Mouse (Mus musculus) forebrain, embryonic 14.5 days (tissue): Measurements from ENCODE around the gene Tmem167. TPM values are rescaled to one million over a fixed set of nuclear protein-coding genes. Genes with fewer than 3 reads are reported as not detected.

Experiments
- ATAC-seq: fragments of 200-750 bp; cut with Nextera tagmentation; 2 replicates; pipeline ENCODE4 v1.8.0; 2017; ENCODE audit warnings: mild to moderate bottlenecking, moderate library complexity
- DNase-seq: peaks from one replicate; pipeline ENCODE4 v3.0.0-alpha.2; 2015; ENCODE audit warnings: low spot score
- H3K27ac ChIP-seq: fragments of 300-500 bp; sonication (generic); 2 replicates; pipeline ENCODE4 v1.5.1; 2014; ENCODE audit warnings: low read depth, mild to moderate bottlenecking, control low read depth, low read length, moderate library complexity
- H3K27me3 ChIP-seq: fragments of 300-500 bp; sonication (generic); replicated peaks from 2 replicates; pipeline ENCODE4 v1.6.1; 2014; ENCODE audit warnings: low read length, control low read depth, mixed read lengths; ENCODE audit not compliant: control insufficient read depth, insufficient read depth
- H3K36me3 ChIP-seq: fragments of 300-500 bp; sonication (generic); 2 replicates; pipeline ENCODE4 v1.6.1; 2014; ENCODE audit warnings: low read length, control low read depth; ENCODE audit not compliant: control insufficient read depth, insufficient read depth
- H3K4me1 ChIP-seq: fragments of 300-500 bp; sonication (generic); 2 replicates; pipeline ENCODE4 v1.6.1; 2014; ENCODE audit warnings: antibody characterized with exemption, low read length, control low read depth; ENCODE audit not compliant: control insufficient read depth, insufficient read depth
- H3K4me2 ChIP-seq: fragments of 300-500 bp; sonication (generic); 2 replicates; pipeline ENCODE4 v1.6.1; 2014; ENCODE audit warnings: mild to moderate bottlenecking, control low read depth, low read length
- H3K4me3 ChIP-seq: fragments of 300-500 bp; sonication (generic); 2 replicates; pipeline ENCODE4 v1.5.1; 2014; ENCODE audit warnings: low read depth, low read length, control low read depth
- H3K9ac ChIP-seq: fragments of 300-500 bp; sonication (generic); 2 replicates; pipeline ENCODE4 v1.6.1; 2014; ENCODE audit warnings: mild to moderate bottlenecking, low read length, control low read depth, moderate library complexity
- H3K9me3 ChIP-seq: fragments of 300-500 bp; sonication (generic); replicated peaks from 2 replicates; pipeline ENCODE4 v1.6.1; 2016; ENCODE audit warnings: low read length, control low read depth, mixed read lengths; ENCODE audit not compliant: control insufficient read depth
- WGBS: fragments of 180-500 bp; shearing (Covaris S2); extraction: QIAGEN DNeasy Blood & Tissue Kit; methylation state at CpG from one replicate; pipeline ENCODE4 v1.1.7; 2014; 5-methylcytosine and 5-hydroxymethylcytosine counted together
- polyA plus RNA-seq: library from polyadenylated mRNA; unstranded; fragments of >200 nt; fragmentation: Nextera tagmentation; extraction: Ambion mirVana; gene quantifications from 2 replicates; pipeline ENCODE4 v1.2.1, GENCODE M21; 2014

Gene Tmem167
- polyA plus RNA-seq, 1 experiment from 2014 or later = 53.4 TPM

DNA sequence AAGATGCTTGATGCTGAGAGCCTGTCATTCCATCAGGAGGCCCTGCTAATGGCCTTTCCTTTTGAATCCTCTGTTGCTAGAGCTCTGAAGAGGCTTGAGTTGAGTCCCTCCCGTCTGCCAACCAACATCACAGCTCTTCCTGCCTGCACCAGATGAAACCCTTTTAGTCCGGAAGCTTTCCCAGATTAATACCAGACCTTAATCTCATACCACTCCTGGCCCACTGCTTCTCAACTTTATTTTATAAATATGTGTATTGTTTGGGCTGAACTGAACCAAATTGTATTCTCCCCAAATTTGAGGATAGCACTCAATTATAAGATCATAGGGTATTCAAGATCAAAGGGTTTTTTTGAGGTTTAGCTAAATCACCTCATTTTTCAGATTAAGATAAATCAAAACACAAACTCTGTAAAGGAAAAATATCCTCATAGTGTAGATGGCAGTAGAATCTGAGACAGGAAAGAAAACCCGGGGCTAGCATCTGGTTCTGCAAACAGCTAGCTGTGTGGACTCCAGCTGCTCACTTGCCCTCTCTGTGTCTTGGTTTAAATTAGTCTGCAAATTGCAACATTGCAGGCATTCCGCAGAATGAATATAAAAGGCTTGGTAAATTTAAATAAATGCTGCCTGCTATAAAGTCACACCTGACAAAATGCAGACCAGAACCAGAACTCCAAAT, 81.3 kb downstream of the Tmem167 start:
- Histone ChIP-seq H3K4me2 (no peak overlapping the region), H3K9ac (no peak overlapping the region), H3K4me1 (0 out of 2 replicates have a peak, but pooled peaks cover 2% of the 10 kb centered on the region), H3K9me3 (no peaks in the 10 kb centered on the region), H3K27ac (no peak overlapping the region), H3K4me3 (no peak overlapping the region), H3K36me3 (no peaks in the 10 kb centered on the region), H3K27me3 (no peaks in the 10 kb centered on the region)
- ATAC-seq = no peak
- DNase-seq = no peak
- 27% methylated on average over 4 of the region's 4 CpGs for WGBS

DNA sequence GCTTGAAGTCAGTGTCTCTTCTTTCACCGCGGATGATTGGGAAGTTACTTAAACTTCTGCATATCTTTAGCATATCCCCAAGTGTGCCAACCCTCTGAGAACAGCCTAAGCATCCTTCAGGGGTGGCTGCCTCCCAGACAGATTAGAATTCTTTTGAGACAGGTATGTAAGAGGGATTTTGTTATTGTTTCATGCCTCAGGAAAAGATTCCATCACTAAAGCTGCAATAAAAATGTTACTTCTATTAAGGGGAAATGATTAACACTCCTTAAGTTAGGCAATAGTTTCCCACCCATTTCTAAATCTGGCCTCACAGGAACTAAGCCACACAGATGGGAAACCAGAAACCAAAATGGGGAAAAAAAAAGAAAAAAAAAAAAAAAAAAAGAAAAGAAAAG, 81.9 kb downstream of the Tmem167 start:
- Histone ChIP-seq H3K9ac (no peak overlapping the region), H3K4me3 (no peak overlapping the region), H3K4me2 (no peak overlapping the region), H3K36me3 (no peaks in the 10 kb centered on the region), H3K27ac (no peak overlapping the region), H3K9me3 (no peaks in the 10 kb centered on the region), H3K4me1 (0 out of 2 replicates have a peak, but pooled peaks cover 2% of the 10 kb centered on the region), H3K27me3 (no peaks in the 10 kb centered on the region)
- DNase-seq = no peak
- no peak for ATAC-seq
- WGBS = 30% methylated on average over 2 of the region's 2 CpGs

DNA sequence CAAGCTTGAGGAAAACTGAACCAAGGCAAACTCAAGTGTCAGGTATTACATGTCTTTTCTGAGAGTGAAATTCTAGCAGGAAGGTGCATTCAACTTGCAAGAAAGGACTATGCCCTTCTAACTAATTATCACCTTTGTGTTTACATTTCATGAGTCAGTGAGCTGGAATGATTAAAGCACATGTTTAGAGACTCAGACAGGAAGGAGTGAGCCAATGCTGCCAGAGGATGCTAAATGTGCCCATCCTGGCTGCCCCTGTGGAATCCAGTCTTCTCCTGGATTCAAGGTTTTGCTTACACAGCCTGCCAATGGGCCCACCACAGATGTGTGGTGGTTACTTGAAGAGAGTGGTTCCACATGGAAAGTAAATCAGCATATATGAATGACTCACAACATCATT, 82.5 kb downstream of the Tmem167 start:
- ATAC-seq = peak; percentile 46; the same call in 1 of the 2 replicates
- no peaks in the 10 kb centered on the region for H3K9me3 ChIP-seq
- 0 out of 2 replicates have a peak, but pooled peaks cover 2% of the 10 kb centered on the region for H3K4me1 ChIP-seq
- no peak overlapping the region for H3K4me3 ChIP-seq
- no peaks in the 10 kb centered on the region for H3K36me3 ChIP-seq
- no peaks in the 10 kb centered on the region for H3K27me3 ChIP-seq
- DNase-seq = peak; percentile 42
- no peak overlapping the region for H3K27ac ChIP-seq
- H3K9ac ChIP-seq = no peak overlapping the region
- H3K4me2 ChIP-seq = no peak overlapping the region

DNA sequence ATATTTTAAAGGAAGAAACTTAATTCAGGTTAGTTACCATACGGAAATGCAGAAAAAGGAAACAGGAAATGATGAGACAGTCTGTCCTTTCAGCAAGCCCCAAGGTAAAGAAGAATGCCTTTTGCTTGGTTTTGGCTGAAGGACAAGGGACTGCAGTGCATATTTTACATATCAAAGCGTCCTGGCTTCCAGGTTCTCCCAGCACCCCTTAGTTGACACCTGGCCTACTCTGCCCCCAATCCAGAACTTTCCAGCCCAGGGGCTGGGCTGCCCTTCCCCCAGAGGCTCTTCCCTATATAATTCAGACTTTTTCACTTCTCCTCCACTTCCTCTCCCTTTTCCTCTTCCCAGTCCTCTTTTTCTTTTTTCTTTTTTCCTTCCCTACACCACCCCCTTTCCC, 86.7 kb downstream of the Tmem167 start:
- WGBS = 75% methylated on average over 2 of the region's 2 CpGs
- no peak for DNase-seq

DNA sequence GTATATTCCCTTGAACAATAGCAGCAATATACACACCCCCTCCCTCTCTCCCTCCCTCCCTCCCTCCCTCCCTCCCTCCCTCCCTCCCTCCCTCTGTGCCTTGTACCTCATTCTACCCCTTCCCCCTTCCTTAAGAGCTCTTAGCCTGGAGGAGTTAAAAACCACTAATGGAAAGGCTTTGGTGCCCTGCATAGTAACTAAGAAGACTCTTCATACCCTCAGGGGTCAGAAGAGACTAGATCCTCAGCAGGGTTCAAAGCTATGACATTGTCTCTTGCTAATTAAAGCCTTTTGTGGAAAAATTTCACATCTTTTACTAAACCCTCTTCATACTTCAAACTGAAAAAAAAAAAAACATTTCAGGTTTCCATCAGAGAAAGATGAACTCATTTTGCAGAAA, 93.3 kb downstream of the Tmem167 start:
- Histone ChIP-seq H3K9ac (no peak overlapping the region), H3K27ac (no peak overlapping the region), H3K4me1 (no peaks in the 10 kb centered on the region), H3K4me2 (no peak overlapping the region), H3K36me3 (no peaks in the 10 kb centered on the region), H3K4me3 (no peak overlapping the region), H3K27me3 (no peaks in the 10 kb centered on the region), H3K9me3 (no peaks in the 10 kb centered on the region)
- ATAC-seq = no peak
- no peak for DNase-seq

More for the DNA sequence above, 86.7 kb downstream of the Tmem167 start:
- H3K9ac ChIP-seq = no peak overlapping the region
- H3K4me1 ChIP-seq = no peaks in the 10 kb centered on the region
- H3K9me3 ChIP-seq = no peaks in the 10 kb centered on the region
- no peaks in the 10 kb centered on the region for H3K36me3 ChIP-seq
- no peak overlapping the region for H3K4me2 ChIP-seq
- ATAC-seq = no peak
- H3K27ac ChIP-seq = no peak overlapping the region
- H3K27me3 ChIP-seq = no peaks in the 10 kb centered on the region
- no peak overlapping the region for H3K4me3 ChIP-seq

DNA sequence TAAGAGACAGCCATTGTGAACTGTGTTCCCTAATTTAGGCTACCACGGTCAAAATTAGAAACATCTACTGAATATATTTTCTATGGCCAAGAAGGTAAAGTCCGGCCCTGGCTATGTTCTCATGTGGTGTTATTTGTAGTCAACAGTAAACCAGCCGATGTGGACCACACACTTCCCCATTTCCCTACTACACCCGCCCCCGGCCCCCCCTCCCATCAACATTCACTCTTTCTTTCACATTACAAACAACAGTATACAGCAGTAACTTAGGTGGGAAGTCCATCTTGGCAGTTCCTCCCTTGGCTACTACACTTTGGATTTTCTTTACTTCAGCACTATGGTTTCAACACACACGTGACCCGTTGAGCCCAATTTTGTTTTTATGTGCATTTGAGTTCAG, 94.6 kb downstream of the Tmem167 start:
- Histone ChIP-seq H3K27me3 (no peaks in the 10 kb centered on the region), H3K4me1 (no peaks in the 10 kb centered on the region), H3K36me3 (no peaks in the 10 kb centered on the region), H3K9me3 (no peaks in the 10 kb centered on the region), H3K4me2 (no peak overlapping the region), H3K9ac (no peak overlapping the region), H3K27ac (no peak overlapping the region), H3K4me3 (no peak overlapping the region)
- ATAC-seq (no peak), DNase-seq (no peak)
- 87% methylated on average over 7 of the region's 7 CpGs for WGBS

DNA sequence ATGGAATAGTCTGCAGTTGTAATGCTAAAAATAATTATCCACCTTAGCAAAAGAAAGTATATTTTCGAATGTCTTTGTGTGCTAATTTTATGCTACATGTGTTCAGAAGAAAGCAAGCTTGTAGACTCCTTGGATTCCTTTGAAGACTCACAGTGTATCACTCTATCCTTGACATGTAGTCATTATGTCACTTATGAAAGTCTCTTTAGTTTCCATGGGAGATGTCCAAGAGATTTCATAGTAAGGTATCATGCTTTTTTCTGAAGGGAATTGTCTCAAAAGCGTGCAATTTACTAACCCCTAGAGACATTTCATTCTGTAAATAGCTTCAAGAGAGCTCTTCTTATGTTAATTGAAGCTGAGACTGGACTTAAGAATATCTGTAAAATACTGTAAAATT, 97.8 kb downstream of the Tmem167 start:
- H3K4me1 ChIP-seq = no peaks in the 10 kb centered on the region
- no peak for DNase-seq
- no peak for ATAC-seq
- no peak overlapping the region for H3K9ac ChIP-seq
- H3K27me3 ChIP-seq = no peaks in the 10 kb centered on the region
- no peaks in the 10 kb centered on the region for H3K36me3 ChIP-seq
- no peak overlapping the region for H3K27ac ChIP-seq
- H3K4me3 ChIP-seq = no peak overlapping the region
- no peak overlapping the region for H3K4me2 ChIP-seq
- H3K9me3 ChIP-seq = no peaks in the 10 kb centered on the region
- WGBS = 19% methylated on average over 2 of the region's 2 CpGs

DNA sequence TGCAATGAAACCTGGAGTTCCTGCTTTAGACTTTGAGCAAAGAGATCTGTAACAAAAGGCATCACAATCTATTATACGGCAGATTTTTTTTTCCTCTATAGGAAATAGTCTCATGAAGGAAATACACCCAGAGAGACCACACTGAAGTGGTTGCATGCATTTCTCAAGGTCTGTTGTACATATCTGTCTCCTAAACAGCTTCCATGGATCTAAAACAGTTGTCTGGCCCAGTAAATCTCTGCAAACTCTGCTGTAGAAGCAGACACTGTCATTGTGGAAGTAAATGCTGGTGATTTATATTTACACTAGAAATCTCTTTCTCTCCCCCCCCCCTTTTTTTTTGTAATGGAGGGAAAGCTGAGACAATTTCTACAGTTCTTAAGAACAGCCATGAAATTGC, 99.1 kb downstream of the Tmem167 start:
- H3K4me2 ChIP-seq = no peak overlapping the region
- no peaks in the 10 kb centered on the region for H3K36me3 ChIP-seq
- H3K27ac ChIP-seq = no peak overlapping the region
- H3K4me1 ChIP-seq = no peaks in the 10 kb centered on the region
- no peak overlapping the region for H3K4me3 ChIP-seq
- WGBS = 26% methylated on average over 1 of the region's 1 CpGs
- no peaks in the 10 kb centered on the region for H3K27me3 ChIP-seq
- H3K9ac ChIP-seq = no peak overlapping the region
- no peak for DNase-seq
- ATAC-seq = no peak
- no peaks in the 10 kb centered on the region for H3K9me3 ChIP-seq

DNA sequence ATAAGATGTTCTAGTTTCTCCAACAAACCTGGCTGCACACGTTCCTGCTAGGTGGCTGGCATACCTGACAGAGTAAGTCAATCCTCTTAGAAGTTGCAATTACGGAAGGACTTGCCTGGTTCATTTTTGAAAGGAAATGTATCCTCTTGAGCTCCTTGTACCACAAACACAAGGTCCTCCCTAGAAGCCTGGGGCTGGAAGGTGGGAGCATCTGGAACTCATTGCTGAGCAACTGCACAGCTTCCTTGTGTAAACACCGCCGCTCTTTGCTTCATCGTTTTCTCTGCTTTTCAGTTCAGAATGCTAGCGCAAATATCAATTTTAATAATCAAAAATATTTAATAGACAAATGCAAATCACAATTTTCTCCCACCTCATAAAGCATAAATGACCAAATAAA, 102.9 kb downstream of the Tmem167 start:
- no peak for DNase-seq
- 81% methylated on average over 6 of the region's 6 CpGs for WGBS
- no peak overlapping the region for H3K4me3 ChIP-seq

More for the DNA sequence above, 102.9 kb downstream of the Tmem167 start:
- Histone ChIP-seq H3K4me2 (no peak overlapping the region), H3K9me3 (no peaks in the 10 kb centered on the region), H3K4me1 (no peaks in the 10 kb centered on the region), H3K27me3 (no peaks in the 10 kb centered on the region), H3K9ac (no peak overlapping the region), H3K36me3 (no peaks in the 10 kb centered on the region), H3K27ac (no peak overlapping the region)
- ATAC-seq = no peak
